Mouse (Mus musculus): ENCODE data around the gene Scn9a. TPM values are rescaled to one million over a fixed set of nuclear protein-coding genes. Genes with fewer than 3 reads are reported as not detected.

The Scn9a gene
- polyA plus RNA-seq, 1 experiment from 2014 or later, result 0.04 TPM

DNA sequence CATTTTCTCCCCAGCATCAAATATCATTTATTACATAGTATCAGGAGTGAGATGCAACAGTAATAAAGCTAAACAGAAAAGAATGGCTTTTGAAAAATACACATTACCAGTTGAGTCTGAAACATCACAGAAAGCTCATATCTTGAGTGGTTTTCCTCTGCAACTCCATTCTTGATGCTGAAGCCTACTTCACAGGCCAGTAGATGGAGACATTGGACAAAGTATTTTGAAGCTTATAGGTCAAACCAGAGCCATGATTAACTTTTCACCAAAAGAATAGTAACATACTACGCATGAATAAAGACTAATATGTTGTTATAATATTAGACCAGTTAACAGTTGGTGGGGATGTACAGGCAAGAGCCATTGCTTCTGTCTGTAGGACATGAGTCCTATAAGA lies 172.3 kb downstream of the Scn9a start:
- H3K4me1 ChIP-seq, result no peaks in the 10 kb centered on the region
- H3K36me3 ChIP-seq, result no peaks in the 10 kb centered on the region
- no peak overlapping the region for H3K9ac ChIP-seq
- H3K27ac ChIP-seq (replicated peaks), result no peak overlapping the region
- no peaks in the 10 kb centered on the region for H3K27me3 ChIP-seq (replicated peaks)
- WGBS, result 86% methylated on average over 1 of the region's 1 CpGs
- no peak overlapping the region for H3K4me2 ChIP-seq
- no peak for ATAC-seq (ENCODE audit: extremely low read depth, insufficient number of reproducible peaks, low FRiP score, low TSS enrichment)
- no peak overlapping the region for H3K4me3 ChIP-seq
- H3K9me3 ChIP-seq, result no peaks in the 10 kb centered on the region

DNA sequence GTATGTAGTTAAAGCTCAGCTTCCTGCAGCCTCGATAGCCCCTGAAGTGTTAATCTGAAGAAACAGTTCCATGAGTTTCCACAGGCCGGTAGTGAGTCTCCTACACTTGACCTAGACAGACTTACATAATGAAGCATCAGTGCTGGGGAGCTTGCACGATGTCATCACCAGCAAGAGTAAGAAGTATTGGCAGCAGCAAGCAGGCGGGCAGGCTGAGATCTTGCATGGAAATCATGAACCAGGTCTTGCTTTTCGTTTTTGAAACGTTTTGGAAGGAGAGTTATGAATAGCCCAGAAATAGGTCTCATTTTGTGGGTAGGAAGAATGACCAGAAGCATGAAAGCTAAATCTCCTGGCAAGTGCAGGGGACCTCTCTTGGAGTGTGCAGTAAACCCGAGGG lies 194.1 kb downstream of the Scn9a start, which contains the start of gene Scn1a:
TSS of gene Scn1a (minus strand) at position 130 of the 400 bp plus-strand sequence.
- H3K4me1 ChIP-seq, result peaks cover 12% of the 10 kb centered on the region; the same call in 1 of the 2 replicates

DNA sequence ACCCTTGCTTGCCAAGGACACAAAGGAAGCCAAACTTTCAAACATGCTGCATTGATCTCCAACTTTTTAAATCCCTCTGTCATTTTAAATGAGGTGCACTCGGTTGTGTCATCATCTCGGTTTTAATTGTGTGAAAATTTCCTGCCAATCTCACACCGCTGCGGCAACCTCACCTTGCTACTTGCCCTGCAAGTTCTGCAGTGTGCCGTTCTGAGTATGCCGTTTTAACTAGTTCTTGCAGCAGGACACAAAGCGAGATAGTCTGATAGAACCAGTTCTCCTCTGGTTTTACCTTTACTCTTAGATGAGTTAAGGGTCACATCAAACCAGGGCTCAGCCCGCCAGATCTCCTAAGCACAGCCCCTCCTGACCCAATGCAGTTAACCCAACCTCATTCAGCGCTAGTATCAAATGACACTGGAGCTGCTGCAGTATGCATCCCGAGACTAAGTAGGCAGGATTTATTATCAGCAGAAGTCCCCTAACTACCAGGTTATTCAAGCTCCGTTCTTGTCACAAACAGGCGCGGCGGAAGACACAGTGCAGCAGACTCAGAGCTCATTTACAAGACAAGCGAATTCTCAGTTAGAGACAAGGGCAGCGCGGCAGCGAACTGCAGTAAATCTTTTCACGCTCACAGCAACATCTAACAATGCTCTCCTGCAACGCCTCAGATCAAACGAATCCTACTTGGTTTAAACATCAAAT lies 194.8 kb downstream of the Scn9a start:
- Histone ChIP-seq H3K9me3 (no peaks in the 10 kb centered on the region), H3K27me3 (replicated peaks) (no peaks in the 10 kb centered on the region; the same call in 1 of the 2 replicates), H3K36me3 (no peaks in the 10 kb centered on the region), H3K4me2 (peak overlapping the region; percentile 73), H3K4me1 (peaks cover 12% of the 10 kb centered on the region; the same call in 1 of the 2 replicates), H3K27ac (replicated peaks) (no peak overlapping the region), H3K9ac (peak overlapping the region; percentile 67), H3K4me3 (peak overlapping the region; percentile 46)
- ATAC-seq (ENCODE audit: extremely low read depth, insufficient number of reproducible peaks, low FRiP score, low TSS enrichment), result no peak
- WGBS, result 7% methylated on average over 21 of the region's 21 CpGs

More for the DNA sequence above, 194.1 kb downstream of the Scn9a start, which contains the start of gene Scn1a:
- no peak for ATAC-seq (ENCODE audit: extremely low read depth, insufficient number of reproducible peaks, low FRiP score, low TSS enrichment)
- 6% methylated on average over 7 of the region's 7 CpGs for WGBS
- peak within 1 kb of the TSS; percentile 73 for H3K4me2 ChIP-seq
- H3K9me3 ChIP-seq, result no peaks in the 10 kb centered on the region
- H3K27ac ChIP-seq (replicated peaks), result no peak within 1 kb of the TSS
- H3K9ac ChIP-seq, result peak within 1 kb of the TSS; percentile 67
- H3K27me3 ChIP-seq (replicated peaks), result no peaks in the 10 kb centered on the region; the same call in 1 of the 2 replicates
- H3K4me3 ChIP-seq, result peak within 1 kb of the TSS; percentile 46
- no peaks in the 10 kb centered on the region for H3K36me3 ChIP-seq

DNA sequence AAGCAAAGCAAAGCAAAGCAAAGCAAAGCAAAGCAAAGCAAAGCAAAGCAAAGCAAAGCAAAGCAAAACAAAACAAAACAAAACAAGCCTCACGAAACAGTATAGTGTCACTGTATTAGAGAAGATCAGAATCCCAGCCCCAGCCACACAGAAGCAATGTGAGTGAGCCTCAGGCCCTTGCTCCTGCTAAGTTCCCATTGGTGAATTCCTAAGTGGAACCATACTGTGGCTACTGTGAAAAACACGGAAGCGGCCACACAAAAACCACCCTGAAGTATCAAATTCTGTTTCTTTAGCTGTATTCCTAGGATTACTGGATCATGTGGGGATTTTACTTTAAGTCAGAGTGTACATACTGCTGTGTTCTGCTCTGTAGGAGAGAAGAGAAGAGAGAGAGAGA lies 198.5 kb downstream of the Scn9a start:
- Histone ChIP-seq H3K4me2 (no peak overlapping the region), H3K9me3 (no peaks in the 10 kb centered on the region), H3K9ac (no peak overlapping the region), H3K27ac (replicated peaks) (no peak overlapping the region), H3K36me3 (no peaks in the 10 kb centered on the region), H3K27me3 (replicated peaks) (no peaks in the 10 kb centered on the region; the same call in 1 of the 2 replicates), H3K4me3 (no peak overlapping the region), H3K4me1 (peaks cover 12% of the 10 kb centered on the region; the same call in 1 of the 2 replicates)
- no peak for ATAC-seq (ENCODE audit: extremely low read depth, insufficient number of reproducible peaks, low FRiP score, low TSS enrichment)
- 58% methylated on average over 3 of the region's 3 CpGs for WGBS

Other genes starting within 250 kb of the Scn9a start
- 0.05 TPM in 2 replicates for gene Scn1a, start 194.1 kb downstream of the Scn9a start, polyA plus RNA-seq (2015; fragmentation: Nextera tagmentation; extraction: Ambion mirVana)
- 0.64 and 0.84 TPM in 2 replicates for gene Scn7a, start 150.0 kb upstream of the Scn9a start, polyA plus RNA-seq (2015; fragmentation: Nextera tagmentation; extraction: Ambion mirVana)

Data from heart, embryonic 13.5 days (tissue).